Mouse (Mus musculus) left cerebral cortex, adult 11 months (tissue): ENCODE measurements around the gene Coa5.

Experiments
- DNase-seq: peaks from one replicate; pipeline ENCODE4 v3.0.0; 2022; ENCODE audit warnings: low spot score

Gene Coa5

DNA sequence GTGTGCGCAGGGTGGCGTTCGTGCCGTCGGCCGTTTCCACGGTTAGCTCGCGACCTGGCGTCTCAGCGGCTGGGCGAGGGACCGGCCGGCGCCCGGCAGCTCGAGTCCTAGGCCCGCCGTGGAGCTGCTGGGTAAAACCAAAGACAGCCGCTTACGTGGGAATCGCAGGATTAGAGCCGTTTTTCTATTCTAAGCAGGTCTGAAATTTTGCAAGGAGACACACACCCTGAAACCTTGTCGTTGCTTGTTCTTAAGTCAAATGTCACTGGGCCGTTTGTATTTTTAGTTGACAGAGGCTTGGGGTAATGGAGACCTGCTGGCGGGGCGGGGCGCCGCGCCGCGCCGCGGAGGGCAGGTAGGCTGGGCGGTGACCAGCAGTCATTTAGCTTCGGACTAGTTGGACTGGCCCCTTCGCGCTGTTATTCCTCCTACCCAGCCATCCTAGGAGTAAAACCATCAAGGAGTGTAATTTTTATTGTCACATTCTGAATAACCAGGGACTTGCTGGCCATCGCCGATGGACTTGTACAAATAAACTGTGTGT lies 466 bp upstream of the Coa5 start:
- no peak for DNase-seq

DNA sequence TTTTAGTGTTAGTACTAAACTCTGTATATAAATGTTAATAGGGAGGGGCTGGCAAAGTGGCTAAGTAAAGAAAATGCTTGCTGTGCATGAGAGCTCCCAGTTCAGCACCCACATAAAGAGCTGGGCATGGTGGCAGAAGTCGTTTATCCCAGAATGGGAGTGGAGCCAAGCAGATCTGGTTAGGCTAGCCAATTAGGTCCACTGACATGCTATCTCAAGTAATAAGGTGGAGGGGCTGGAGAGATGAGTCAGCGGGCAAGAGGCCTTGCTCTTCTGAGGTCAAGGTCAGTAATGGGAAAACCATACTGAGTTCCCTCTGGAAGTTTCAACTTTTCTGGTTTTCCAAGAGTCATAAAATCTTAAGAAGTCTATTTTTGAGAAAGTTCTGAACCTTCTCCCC lies 992 bp downstream of the Coa5 start:
- no peak for DNase-seq

DNA sequence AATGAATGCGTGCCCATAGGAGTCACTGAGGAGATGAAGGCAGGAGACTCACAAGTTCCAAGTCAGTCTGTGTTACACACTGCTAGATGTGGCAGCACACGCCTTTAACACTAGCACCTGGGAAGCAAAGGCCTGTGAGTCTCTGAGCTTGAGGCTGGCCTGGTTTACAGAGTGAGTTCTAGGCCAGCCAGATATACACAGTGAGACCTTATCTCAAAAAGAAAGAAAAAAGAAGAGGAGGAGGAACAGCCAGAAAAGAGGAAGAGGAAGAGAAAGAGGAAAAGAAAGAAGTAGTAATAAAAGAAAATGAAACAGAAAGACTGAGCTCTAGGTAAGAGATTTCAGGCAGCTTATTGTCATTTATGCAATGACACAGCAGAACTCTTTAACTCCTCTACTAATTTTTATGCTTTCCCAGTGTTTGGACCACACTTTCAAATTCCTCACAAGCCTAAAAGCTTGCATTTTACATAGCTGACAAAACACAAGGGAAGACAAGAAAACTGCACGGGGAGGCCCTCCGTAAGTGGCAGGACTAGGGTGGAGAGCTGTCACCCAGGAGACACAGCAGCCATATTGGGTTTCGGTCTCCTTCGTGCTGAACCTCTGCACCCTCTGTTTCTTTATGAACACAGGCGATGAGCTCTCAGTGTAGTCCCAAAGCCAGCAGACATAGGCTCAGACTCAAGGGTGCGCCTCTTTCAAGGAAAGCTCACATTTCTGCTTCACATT lies 2.6 kb downstream of the Coa5 start:
- DNase-seq, result no peak

DNA sequence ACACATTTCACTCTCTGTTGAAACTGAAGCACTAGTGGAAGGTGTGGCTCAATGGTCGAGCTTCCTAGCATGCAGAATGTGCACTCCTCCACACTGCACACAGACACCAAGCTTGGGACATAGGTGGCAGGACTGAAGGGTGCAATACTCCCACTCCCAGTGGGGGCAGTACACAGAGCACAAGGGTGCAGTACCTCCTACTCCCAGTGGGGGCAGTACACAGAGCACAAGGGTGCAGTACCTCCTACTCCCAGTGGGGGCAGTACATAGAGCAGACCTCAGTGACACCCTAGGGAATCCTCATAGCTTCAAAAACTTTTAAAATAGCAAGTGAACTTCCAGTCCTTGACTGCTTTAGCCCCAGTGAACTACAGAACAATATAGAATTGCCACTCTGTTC lies 10.5 kb downstream of the Coa5 start:
- no peak for DNase-seq

DNA sequence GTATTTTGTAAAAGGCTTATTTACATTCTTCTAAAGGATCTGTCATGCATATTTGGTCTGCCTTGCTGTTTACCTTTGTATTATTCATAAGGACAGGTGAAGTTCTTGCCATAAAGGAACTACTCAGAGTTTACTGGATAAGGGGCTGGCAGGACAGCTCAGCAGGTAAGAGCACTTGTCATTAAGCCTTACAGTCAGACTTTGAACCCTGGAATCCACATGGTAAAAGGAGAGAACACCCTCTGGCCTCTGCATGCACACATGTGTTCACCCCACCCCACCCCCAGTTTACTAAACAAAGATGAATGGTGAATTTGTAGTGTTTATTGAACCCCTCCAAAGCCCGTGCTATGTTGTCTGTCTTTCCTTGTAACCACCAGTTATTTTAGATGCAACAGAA lies 14.5 kb downstream of the Coa5 start:
- no peak for DNase-seq

DNA sequence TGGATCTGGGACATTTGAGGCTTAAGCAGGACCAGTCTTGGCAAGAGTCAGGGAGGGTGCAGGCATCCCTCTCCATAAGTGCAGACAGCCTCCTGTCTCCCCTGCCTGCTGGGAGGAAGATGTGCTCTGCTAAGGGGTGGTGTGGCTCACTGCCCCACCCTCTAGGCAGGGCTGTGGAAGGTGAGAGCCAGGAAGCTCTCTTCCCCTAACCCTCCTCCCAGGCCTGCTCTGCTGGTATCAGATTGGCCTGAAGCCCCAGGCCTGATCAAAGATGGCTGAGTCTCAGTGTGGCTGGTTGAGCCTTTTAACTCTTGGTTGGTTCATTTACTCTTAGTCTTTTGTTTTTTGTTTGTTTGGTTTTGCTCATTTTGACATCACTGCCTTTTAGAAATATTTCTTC lies 20.3 kb downstream of the Coa5 start:
- DNase-seq, result no peak

DNA sequence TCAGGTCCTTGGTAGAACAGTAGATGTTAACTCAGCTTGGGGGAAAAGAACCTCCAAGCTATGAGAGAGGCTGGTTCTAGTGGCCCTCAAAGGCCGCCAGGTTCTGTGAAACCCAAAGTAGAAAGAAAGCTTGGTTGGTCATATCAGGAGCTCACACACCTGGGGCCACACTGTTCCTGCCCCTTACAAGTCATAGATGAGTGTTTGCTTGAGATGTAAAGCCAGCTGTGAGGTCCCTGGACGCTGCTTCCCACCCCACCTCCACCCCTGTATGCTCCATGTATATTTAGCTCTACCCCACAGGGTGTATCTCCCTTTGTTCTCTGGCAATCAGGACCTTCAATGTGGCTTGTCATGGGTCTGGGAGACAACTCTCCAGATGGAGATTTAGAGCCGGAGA lies 21.2 kb downstream of the Coa5 start:
- no peak for DNase-seq

DNA sequence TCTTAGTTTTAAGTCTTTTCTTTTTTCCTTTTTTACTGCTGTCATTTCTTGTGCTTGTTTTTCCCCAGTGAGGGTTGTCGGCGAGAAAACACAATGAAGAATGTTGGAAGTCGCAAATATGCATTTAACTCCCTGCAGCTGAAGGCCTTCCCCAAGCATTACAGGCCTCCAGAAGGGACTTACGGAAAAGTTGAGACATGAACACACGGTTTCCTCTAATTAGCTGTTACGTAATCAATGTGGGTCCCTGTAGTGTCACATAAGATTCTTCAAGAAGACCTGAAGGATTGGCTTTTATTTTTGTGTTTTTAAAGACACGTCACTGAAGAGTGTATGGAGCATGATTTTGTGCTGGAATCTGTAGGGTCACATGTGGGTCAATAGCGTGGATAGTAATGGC lies 21.8 kb downstream of the Coa5 start:
- DNase-seq, result no peak

DNA sequence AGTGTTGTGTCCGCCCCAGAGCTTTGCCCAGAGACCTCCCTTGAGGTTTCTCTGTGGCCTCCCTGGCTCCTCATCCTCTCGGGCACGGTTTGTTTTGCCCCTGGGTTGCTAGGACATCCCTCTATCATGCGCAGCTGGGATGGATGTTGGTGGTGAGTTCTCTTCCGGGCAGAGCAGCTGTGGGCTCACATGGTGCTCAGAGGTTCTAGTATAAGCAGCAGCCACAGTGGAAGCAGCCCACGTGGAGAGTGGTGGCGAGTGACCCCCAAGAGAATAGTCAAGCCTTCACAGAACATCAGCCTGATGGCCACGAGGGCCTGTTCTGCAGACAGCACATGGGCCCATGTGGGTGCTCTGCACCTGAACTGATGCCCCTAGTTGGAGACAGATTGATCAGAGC lies 22.7 kb downstream of the Coa5 start:
- no peak for DNase-seq

DNA sequence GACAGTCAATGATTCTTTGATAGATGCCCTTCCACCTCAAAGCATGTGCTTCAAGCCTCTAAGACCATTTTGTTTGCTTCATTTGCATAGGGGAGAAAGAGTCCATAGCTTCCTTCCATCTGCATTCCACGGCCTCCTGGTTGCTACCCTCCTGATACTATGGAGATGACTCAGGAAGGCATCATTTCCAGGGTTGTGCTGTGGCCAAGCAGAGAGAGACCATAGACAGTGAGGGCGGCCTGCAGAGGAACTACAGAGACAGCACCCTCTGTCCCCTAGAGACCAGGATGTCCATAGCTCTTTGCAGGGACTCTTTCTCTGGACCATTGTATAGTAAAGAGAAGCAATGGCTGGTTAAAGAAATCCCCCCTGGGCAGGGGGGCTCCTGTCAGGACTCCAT lies 24.8 kb downstream of the Coa5 start:
- no peak for DNase-seq

DNA sequence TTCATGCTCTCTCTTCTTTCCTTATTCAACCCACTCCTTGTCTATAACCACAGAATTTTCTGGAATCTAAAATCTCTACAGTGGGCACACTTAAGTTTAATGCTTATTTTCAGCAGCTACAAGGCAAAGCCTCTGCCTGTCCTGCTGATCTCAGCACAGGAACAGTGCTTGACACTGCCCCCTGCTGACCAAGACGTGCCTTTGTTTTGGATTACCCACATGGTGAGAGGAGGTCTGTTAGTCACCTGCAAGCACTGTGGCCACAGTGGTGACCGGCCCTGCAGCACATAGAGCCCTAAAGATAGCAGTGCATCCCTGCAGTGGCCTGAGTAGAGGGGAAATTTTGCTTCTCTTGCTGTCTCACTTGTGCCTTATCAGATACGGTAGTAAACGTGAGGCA lies 28.2 kb downstream of the Coa5 start:
- peak; percentile 30 for DNase-seq

DNA sequence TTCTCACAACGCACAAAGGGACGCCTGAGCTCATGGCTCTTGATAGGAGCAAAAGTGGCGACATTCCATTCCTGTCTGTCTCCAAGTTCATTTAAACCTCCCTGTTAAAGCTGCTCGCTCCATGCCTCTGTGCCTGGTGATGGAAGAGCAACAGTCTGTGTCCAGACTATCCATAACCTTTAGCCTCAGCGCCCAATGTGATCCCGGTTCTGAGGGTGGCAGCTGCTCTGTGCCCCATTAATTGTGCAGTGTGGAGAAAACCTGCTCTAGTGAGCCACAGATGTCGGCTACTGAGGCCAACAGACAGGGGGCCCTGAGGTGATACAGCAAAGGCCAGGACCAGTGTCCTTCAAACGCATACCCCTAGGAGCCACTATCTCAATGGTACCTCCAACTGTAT lies 30.2 kb downstream of the Coa5 start:
- no peak for DNase-seq

DNA sequence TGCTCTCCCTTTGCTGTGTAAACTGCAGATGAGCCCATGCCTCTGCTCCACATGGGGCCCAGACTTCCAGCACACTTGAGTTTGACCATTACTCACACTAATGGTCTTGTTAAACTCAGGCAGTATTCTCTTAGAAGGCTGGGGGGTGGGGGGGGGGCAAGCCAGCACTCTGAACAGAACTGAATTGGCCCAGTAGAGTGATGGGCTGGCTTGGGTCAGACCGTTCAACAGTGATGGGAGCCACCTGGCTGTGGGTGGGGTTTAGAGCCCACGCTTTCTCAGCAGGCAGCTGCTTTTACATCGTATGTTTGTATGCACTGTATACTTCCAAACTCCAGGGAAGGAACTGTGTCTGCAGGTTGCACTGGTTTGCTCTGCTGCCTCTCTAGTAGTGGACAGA lies 30.9 kb downstream of the Coa5 start:
- DNase-seq, result no peak

DNA sequence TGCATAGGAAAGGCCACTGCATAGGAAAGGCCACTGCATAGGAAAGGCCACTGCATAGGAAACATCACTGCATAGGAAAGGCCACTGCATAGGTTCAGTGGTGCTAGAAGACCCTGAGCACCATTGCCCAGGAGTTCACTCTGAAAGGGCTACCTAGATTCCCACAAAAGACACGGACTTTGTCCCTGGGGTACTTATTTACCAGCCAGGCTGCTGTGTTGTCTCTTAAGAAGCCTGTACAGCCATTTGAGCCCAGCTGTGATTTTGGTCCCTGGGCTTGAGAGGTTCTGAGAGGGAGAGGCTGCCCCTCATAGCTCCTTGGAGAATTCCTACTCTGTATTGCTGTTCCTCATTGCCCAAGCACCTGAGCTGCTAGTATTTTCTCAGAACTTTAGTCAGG lies 33.4 kb downstream of the Coa5 start:
- no peak for DNase-seq

DNA sequence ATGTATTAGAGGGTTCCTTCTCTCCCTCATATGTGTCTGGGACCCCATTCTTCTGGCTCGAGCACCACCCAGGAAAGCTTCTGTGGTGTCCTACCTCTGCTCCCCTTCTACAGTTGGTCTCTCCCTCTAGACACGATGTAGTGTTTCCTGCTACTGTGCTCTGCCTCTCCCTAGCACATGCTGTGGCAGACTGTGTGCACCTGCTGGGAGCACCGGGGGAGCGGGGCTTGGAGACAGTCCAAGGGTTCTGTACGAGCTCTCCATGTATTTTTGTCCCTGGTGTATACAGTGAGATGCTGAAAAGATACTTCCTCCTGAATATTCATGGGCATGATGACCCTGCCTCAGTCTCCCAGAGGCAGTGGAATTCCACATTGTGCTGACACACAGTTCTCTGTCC lies 36.7 kb downstream of the Coa5 start:
- DNase-seq, result no peak

DNA sequence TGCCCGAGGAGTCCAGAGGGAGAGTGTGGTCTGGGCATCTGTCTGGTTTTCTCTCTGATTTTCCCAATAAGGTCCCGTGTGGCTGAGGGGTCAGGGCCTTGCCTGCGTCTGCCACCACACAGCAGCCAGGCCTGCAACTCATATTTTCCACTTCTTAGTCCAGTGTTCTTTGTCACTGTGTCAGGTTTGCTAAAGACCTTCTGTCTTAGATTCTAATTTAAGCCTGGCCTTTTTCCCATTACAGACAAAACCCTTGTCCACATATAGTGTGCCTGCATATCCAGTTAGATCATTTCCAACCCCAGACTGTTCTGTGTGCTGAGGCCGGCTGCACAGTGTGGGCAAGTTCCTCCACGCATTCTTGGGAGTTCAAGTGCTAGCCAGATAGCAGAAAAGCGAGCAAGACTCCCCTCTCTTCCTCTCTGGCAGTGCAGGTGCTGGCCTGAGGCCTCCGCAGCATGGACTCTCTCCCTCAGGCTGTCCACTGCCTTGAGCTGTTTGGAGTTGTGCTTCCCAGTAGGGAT lies 43.4 kb downstream of the Coa5 start:
- no peak for DNase-seq

DNA sequence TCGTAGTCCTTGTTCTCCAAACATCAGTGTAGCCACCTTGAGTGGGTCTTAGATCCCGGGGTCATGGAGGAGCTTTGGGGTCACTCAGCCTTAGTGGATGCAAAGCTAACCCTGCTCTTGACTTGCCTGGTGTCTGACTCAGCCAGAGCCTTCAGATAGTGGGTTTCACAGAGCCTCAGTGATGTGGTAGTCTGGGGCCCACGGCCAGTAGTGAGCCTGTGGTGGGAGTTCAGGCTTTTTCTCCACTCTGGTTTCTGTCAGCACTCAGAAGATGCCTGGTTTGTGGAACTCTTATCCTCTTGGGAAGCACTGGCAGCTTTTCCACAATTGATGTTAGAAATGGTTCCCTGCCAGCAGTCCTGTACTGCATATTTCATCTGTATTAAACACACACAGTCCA lies 45.6 kb downstream of the Coa5 start:
- no peak for DNase-seq

DNA sequence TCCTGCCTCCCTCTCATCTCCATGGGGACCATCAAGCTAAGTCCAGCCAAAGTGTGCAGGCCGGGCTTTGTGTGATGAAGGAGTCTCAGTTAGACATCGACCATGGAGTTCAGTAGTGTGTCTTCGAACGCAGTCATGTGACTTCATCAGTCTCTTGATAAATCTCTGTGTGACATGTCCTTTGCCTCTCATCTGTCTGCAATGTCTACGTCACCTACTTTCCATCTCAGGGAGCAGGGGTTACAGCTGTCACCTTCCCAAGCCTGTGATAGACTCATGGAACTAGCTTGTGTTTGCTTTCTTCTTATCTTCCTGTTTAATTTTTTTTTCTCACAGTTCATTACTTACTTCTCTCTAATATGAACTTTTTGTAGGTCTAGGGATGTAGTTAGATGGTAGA lies 49.0 kb downstream of the Coa5 start:
- no peak for DNase-seq

DNA sequence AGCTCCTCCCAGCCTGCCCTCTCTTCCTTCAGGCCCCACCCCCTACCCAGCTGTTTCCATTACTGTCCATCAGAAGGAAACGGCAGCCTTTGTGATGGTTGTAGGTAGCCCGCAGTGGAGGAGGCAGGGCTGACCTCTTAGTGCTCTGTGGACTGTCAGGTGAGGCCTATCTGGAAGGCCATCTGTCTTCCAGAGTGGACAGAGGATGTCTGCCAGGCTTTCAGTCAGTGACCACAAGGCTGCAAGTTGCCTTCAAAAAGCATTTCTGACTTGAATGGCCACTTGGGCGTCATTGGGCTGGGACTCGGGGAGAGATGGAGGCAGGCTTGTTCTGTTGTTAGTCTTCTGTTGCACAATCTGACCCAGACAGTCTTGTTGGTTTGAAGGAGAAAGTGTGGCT lies 50.4 kb downstream of the Coa5 start:
- no peak for DNase-seq

DNA sequence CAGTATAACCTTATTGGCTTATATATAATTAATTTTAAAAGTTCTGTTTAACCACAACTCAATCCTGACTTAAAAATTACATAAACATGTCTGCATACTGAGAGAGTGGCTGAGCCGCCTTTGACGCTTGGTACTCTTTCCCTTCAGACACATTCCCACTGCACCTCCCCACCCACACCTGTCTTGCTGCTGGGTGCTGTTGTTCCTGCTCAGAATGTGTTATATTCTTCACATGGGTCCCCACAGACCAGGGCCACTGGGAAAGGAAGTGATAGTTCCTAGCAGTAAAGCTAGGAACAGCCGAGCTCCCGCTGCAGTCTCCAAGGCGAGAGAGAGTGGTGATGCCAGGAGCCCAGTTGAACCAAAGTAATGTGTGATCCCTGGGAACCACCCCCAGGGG lies 51.8 kb downstream of the Coa5 start:
- no peak for DNase-seq

DNA sequence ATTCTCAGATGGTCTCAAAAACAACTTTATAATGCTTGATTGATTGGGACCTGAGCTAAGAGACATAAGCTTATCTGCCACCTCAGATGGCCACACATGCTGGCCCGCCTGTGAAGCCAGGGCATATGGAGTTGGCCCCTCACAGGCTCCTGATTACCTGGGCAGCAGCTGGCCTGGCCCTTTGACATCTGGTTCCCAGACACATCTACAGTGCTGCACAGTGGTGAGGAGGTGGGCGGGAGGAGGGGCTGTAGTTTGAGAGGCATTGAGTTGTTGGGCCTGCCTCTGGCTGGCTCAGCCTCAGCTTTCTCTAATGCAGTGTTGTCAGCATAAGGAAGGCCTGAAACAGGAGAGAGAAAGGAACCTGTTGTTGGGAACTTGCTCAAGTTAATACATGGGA lies 53.2 kb downstream of the Coa5 start:
- no peak for DNase-seq

DNA sequence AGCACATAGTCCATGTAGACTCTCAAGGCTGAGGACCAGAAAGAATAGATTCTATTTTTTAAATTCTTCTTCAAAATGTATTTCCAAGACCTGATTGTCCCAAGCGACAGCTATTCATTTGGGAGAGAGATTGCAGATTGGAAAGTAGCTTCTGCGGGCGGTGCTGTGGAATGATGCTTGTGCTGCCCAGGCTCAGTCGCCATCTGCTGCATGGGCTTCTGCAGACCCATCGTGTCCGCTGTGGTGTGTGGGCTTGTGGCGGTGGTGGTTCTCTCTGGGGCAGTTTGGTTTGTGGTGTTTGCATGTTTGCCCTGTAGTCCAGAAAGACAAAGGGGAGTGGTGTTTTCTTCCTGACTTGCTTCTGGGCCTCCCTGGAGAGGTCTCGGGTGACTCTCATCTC lies 53.7 kb downstream of the Coa5 start:
- DNase-seq, result no peak

DNA sequence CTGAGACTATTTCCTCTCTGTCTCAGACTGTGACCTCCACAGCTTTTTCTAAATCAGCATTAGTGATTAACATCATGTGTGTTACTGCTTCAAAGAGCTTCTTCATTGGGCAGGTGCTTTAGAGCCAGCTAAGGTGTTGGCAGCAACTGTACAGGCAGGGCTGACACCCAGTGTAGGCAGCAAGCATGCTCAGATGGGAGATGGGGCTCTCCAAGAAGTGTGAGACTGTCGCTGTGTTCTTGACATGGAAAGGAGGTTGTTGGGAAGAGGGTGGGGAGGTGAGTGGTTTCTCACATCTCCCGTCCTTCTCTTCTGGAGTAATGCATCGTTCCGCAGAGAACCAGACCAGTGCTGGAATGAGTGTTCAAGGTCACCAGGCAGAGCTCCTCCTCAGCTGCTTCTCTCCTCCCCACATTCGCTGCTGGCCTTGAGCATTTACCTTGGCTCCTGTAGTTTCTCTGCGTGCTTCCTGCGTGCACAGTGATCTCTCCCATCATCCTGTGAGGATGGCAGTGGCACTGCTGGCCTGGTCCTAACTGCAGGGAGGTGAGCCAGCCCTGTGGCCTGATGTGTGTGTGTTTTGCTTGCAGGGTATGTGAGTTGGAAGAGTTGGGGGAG lies 61.0 kb downstream of the Coa5 start:
- DNase-seq, result no peak

DNA sequence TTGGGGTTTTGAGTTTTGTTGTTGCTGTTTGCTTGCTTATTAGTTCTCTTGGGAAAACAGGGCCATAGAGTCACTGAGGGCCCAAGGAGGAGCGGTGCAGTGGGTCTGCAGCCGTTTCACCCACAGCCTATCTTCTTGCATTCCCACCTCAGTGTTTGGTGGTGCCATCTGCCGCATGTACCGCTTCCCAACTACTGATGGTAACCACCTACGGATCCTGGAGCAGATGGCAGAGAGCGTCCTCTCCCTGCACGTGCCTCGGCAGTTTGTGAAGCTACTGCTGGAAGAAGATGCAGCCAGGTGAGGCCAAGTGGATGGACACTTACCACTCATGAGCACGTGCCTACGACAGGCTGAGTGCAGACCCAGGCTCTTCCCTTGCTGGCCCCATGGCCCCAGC lies 61.8 kb downstream of the Coa5 start:
- DNase-seq, result peak; percentile 59
